Mouse (Mus musculus): ENCODE results near the gene Cnot8. TPM values are rescaled to one million over a fixed set of nuclear protein-coding genes. Genes with fewer than 3 reads are reported as not detected.

The Cnot8 gene
- total RNA-seq, 2 experiments from 2014 or later: 58.3 to 62.8 TPM

DNA sequence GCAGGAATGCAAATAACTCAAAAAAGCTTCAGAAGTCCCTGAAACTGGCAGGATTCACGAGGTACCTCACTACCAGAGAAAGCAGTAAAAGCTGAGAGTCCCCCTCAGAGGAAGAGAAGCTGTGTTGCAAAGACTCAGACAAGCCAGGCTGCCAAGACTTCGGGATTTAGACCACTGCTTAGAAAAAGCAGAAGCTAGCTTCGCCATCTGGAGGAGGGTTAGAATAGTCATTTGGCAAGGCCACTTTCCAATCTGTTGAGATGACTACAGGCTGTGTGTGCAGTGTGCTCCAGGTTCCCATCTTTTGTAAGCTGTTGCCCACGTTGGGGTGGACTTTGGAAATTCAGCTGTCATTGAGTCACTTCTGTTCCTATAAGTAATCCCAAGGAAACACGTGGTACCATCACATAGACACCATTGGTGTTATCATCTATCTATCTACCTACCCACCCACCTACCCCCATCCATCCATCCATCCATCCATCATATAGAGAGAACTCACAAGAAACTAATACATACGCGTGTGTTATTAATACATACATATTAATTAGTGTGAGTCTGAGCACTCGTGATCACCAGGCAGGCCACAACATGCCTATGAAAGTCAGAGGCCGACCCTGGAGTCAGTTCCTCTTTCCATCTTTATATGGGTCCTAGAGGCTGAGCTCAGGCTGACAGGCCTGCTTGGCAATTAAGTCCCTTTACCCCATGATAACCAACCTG lies 39.9 kb downstream of the Cnot8 start:
- DNase-seq: no peak
- intact Hi-C loops (cut with DNase I): no loop called here

DNA sequence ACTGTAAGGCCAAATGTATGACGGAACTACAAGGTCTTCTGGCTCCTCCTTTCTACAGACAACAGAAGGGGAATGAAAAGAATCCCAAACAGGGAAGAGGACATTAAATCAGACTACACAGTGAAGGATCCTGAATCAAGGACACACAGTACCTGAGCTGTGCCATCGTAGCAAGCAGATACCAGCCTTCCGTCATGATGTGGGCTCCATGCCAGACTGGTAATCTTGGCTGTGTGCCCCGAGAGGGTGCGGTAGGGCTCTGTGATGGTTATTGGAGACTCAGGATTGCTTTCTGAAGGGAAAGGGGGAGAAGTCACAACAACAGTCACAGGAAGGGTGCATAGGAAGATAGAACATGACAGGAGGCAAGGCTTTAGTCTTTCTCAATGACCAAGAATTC lies 42.3 kb downstream of the Cnot8 start:
- intact Hi-C loops (cut with DNase I): no loop called here

DNA sequence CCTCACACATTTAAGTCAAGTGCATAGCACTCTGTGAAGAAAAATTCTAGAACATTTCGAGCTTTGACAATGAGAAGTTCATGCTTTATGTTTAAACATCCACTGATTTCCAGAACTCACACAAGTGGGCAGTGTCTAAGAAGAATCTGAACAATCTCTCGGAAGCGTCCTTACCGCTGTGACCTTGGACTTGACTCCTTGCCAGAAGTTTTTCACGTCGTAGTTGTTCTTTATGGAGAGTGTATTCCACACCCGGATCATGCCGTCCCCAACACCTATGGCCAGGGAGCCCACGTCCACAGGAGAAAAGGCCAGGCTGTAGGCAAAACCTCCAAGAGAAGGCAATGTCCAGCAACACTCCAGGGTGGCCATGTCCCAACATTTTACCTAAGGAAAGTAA lies 51.5 kb downstream of the Cnot8 start:
- intact Hi-C loops (cut with DNase I): no loop called here
- DNase-seq: no peak

More for the DNA sequence above, 42.3 kb downstream of the Cnot8 start:
- DNase-seq: peak; percentile 40

DNA sequence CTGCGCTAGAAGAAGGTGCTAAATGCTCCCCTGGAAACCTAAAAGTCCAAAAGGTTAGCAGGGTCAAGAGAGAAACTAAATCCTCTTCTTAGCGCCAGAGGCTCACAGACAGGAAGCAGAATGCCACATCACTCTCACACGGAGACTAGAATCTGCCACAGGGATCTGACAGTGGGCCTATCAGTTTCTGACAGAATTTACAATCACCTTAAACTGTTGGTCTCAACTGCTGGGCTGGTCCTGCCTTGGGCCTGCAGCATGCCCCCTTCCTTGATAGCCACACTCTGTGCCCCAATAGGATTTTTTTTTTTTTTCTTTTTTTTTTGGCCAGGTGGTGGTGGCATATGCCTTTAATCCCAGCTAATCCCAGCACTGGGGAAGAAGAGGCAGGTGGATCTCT lies 52.9 kb downstream of the Cnot8 start:
- no peak for DNase-seq
- intact Hi-C loops (cut with DNase I): no loop called here

DNA sequence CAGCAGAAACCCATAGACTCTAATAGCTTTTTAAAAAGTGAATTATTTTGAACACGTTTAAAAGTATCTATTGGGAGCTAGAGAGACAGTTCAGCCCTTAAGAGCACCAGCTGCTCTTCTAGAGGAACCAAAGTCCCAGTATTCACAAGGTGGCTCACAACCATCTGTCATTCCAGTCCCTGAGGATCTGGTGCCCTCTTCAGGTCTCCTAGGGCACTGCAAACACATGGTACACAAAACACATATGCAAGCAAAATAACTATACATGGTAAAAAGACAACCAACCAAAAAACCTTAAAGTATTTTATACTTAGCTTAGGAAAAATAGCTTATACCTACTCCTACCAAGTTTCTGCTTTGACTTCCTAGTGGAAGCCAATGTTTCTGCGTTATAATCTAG lies 61.1 kb downstream of the Cnot8 start:
- no peak for DNase-seq
- intact Hi-C loops (cut with DNase I): no loop called here

DNA sequence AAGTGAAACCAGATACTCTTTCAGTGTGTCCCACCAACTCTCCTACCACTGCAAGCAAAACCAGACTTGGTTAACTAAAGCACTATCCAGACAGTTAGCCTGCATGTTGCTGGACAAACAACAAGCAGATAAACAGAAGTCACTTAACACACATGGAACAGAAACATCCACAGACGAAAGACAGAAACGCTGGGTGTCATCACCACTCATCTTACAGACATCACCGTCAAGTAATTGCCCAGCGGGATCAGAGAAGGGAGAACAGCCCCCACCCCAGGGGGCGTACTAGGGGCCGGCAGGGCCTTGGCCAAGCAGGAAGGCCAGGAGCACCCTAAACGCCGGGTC lies 63.8 kb downstream of the Cnot8 start:
- intact Hi-C loops (cut with DNase I): no loop called here
- no peak for DNase-seq

Other genes starting within 250 kb of the Cnot8 start
- 10 to 100 TPM; 97.9 to 100.0 TPM for gene Larp1, start 95.1 kb upstream of the Cnot8 start, total RNA-seq (2021)
- not detected for gene Gm12248, start 11.0 kb upstream of the Cnot8 start, total RNA-seq (2021)
- gene Gemin5, start 64.4 kb downstream of the Cnot8 start, total RNA-seq (2021): 10 to 100 TPM; 21.3 to 22.0 TPM
- 10 to 100 TPM; 37.6 to 37.9 TPM for gene Mrpl22, start 67.5 kb downstream of the Cnot8 start, total RNA-seq (2021)
- under 1 TPM; 0.66 to 0.79 TPM for gene Igtp, start 95.4 kb downstream of the Cnot8 start, total RNA-seq (2021)
- 1 to 10 TPM in 1 of 2 experiments, under 1 TPM in 1; 0.79 to 1.2 TPM for gene Irgm2, start 95.5 kb downstream of the Cnot8 start, total RNA-seq (2021)
- not detected for gene 4930438A08Rik, start 170.6 kb downstream of the Cnot8 start, total RNA-seq (2021)
- gene Zfp692, start 202.9 kb downstream of the Cnot8 start, total RNA-seq (2021): 10 to 100 TPM; 30.4 to 32.2 TPM
- gene Zfp672, start 226.2 kb downstream of the Cnot8 start, total RNA-seq (2021): 10 to 100 TPM; 43.5 TPM
- gene Sh3bp5l, start 226.6 kb downstream of the Cnot8 start, total RNA-seq (2021): 10 to 100 TPM; 44.2 to 48.8 TPM

All from left cerebral cortex, postnatal 4 days (tissue).